8 mouse cellular contexts compared by ENCODE assay signal in genomic region chr8:86624915-86625314, GRCm38 (mm10). TPM values are rescaled to one million over a fixed set of nuclear protein-coding genes. Genes with fewer than 3 reads are reported as not detected.
DNase-seq lines count a peak whose midpoint lies in the region; ATAC-seq and TF ChIP-seq lines count a peak whose summit lies in the region.

No protein-coding gene starts in this region.

- peak overlapping the region; percentile 97 for H3K4me3 ChIP-seq in erythroblast, embryonic 14.5 days (replicated peaks)
- peak overlapping the region; percentile 98 for H3K4me3 ChIP-seq in G1E (ENCODE audit: low read depth, low read length)
- peak overlapping the region; percentile 97 for H3K4me3 ChIP-seq in heart, embryonic 13.5 days
- peak overlapping the region; percentile 87 for H3K4me3 ChIP-seq in limb, embryonic 10.5 days
- H3K4me3 ChIP-seq in neural tube, embryonic 15.5 days (replicated peaks): peak overlapping the region; percentile 68

- 39% methylated on average over 7 of the region's 7 CpGs for WGBS in heart, embryonic 13.5 days
- WGBS in limb, embryonic 10.5 days: 56% methylated on average over 7 of the region's 7 CpGs
- WGBS in neural tube, embryonic 15.5 days: 62% methylated on average over 7 of the region's 7 CpGs

- peaks cover 29% of the 10 kb centered on the region for H3K4me1 ChIP-seq in erythroblast, embryonic 14.5 days (ENCODE audit: control insufficient read depth)
- peaks cover 25% of the 10 kb centered on the region for H3K4me1 ChIP-seq in G1E (ENCODE audit: insufficient read depth, low read depth, low read length)
- H3K4me1 ChIP-seq in heart, embryonic 13.5 days: peaks cover 39% of the 10 kb centered on the region
- H3K4me1 ChIP-seq in limb, embryonic 10.5 days: peaks cover 8% of the 10 kb centered on the region
- peaks cover 23% of the 10 kb centered on the region for H3K4me1 ChIP-seq in neural tube, embryonic 15.5 days

- peak overlapping the region; percentile 92 for H3K9ac ChIP-seq in heart, embryonic 13.5 days
- peak overlapping the region; percentile 57 for H3K9ac ChIP-seq in neural tube, embryonic 15.5 days (replicated peaks)

- no peaks in the 10 kb centered on the region for H3K9me3 ChIP-seq in erythroblast, embryonic 14.5 days (ENCODE audit: control insufficient read depth, low read length)
- no peaks in the 10 kb centered on the region for H3K9me3 ChIP-seq in G1E (replicated peaks)
- no peaks in the 10 kb centered on the region for H3K9me3 ChIP-seq in heart, embryonic 13.5 days
- H3K9me3 ChIP-seq in limb, embryonic 10.5 days (replicated peaks): no peaks in the 10 kb centered on the region
- no peaks in the 10 kb centered on the region for H3K9me3 ChIP-seq in neural tube, embryonic 15.5 days (replicated peaks)

- H3K27me3 ChIP-seq in erythroblast, embryonic 14.5 days (ENCODE audit: control insufficient read depth): no peaks in the 10 kb centered on the region
- no peaks in the 10 kb centered on the region for H3K27me3 ChIP-seq in G1E (ENCODE audit: insufficient read depth, low read length)
- H3K27me3 ChIP-seq in heart, embryonic 13.5 days (replicated peaks): no peaks in the 10 kb centered on the region
- H3K27me3 ChIP-seq in limb, embryonic 10.5 days (ENCODE audit: low read depth, poor library complexity, severe bottlenecking): no peaks in the 10 kb centered on the region
- H3K27me3 ChIP-seq in neural tube, embryonic 15.5 days (replicated peaks): no peaks in the 10 kb centered on the region

- peak overlapping the region; percentile 90 for H3K4me2 ChIP-seq in heart, embryonic 13.5 days
- H3K4me2 ChIP-seq in neural tube, embryonic 15.5 days: peak overlapping the region; percentile 84

- no peak for TF ChIP-seq CTCF in G1E (IDR thresholded peaks at IDR 0.05; ENCODE audit: low read depth, low read length)

- DNase-seq in G1E (ENCODE audit: low spot score): no peak
- DNase-seq in limb, embryonic 10.5 days (ENCODE audit: low spot score): no peak
- DNase-seq in layer of hippocampus, adult 11-12 months (ENCODE audit: low spot score): no peak

- ATAC-seq in erythroblast, adult 5-6 weeks (replicated peaks; ENCODE audit: low FRiP score, poor library complexity, severe bottlenecking): no peak
- ATAC-seq in G1E (ENCODE audit: extremely low read depth, insufficient number of reproducible peaks, low FRiP score, poor library complexity, severe bottlenecking): no peak
- ATAC-seq in heart, embryonic 13.5 days (ENCODE audit: extremely low read depth, insufficient number of reproducible peaks, low FRiP score, low TSS enrichment): no peak
- ATAC-seq in neural tube, embryonic 15.5 days (ENCODE audit: low FRiP score): no peak
- no peak for ATAC-seq in erythroid progenitor cell, adult 5-6 weeks (replicated peaks; ENCODE audit: low FRiP score, poor library complexity, severe bottlenecking)

- H3K36me3 ChIP-seq in erythroblast, embryonic 14.5 days (ENCODE audit: control insufficient read depth): no peaks in the 10 kb centered on the region
- peaks cover 11% of the 10 kb centered on the region for H3K36me3 ChIP-seq in G1E (replicated peaks)
- H3K36me3 ChIP-seq in heart, embryonic 13.5 days: no peaks in the 10 kb centered on the region; the same call in 1 of the 2 replicates
- H3K36me3 ChIP-seq in limb, embryonic 10.5 days: no peaks in the 10 kb centered on the region
- H3K36me3 ChIP-seq in neural tube, embryonic 15.5 days: no peaks in the 10 kb centered on the region

- peak overlapping the region; percentile 90; the same call in 1 of the 2 replicates for H3K27ac ChIP-seq in heart, embryonic 13.5 days (replicated peaks)
- 0 out of 2 replicates have a peak overlapping the region, but pooled peaks have one; percentile 84 for H3K27ac ChIP-seq in limb, embryonic 10.5 days
- H3K27ac ChIP-seq in neural tube, embryonic 15.5 days (replicated peaks): no peak overlapping the region

RNA-seq across cellular contexts. Expression of gene Lonp2, which starts 1.1 kb away (rescaled TPM):
- 1.4 and 2.1 TPM in 2 replicates for polyA plus RNA-seq in erythroblast, embryonic 14.5 days (2012)
- 8.3 and 18.8 TPM in 2 replicates for total RNA-seq in erythroblast, adult 5-6 weeks (2015; ENCODE audit: low replicate concordance)
- total RNA-seq in erythroblast, adult 5-6 weeks (2017; ENCODE audit: low replicate concordance): 15.8 and 22.2 TPM in 2 replicates
- 41.9 and 42.5 TPM in 2 replicates for total RNA-seq in G1E (2014; fragmentation: Nextera tagmentation)
- total RNA-seq in G1E (2017): 70.5 and 73.4 TPM in 2 replicates
- polyA plus RNA-seq in G1E (2012): 45.9 and 47.8 TPM in 2 replicates
- 53.7 and 56.7 TPM in 2 replicates for polyA plus RNA-seq in heart, embryonic 13.5 days (2015; fragmentation: Nextera tagmentation; extraction: Ambion mirVana)
- polyA plus RNA-seq in limb, embryonic 10.5 days (2016; fragmentation: Nextera tagmentation; extraction: Ambion mirVana): 39.5 and 53.0 TPM in 2 replicates
- polyA plus RNA-seq in neural tube, embryonic 15.5 days (2015; fragmentation: Nextera tagmentation; extraction: Ambion mirVana): 89.7 and 93.6 TPM in 2 replicates
- total RNA-seq in erythroid progenitor cell, adult 5-6 weeks (2015; ENCODE audit: low replicate concordance): 16.9 and 31.9 TPM in 2 replicates
- total RNA-seq in erythroid progenitor cell, adult 5-6 weeks (2017; ENCODE audit: low replicate concordance): 13.4 and 20.5 TPM in 2 replicates

RNA-seq across cellular contexts. Expression of gene Abcc12, which starts 44.4 kb away (rescaled TPM):
- polyA plus RNA-seq in erythroblast, embryonic 14.5 days (2012): not detected in 2 replicates
- not detected in 2 replicates for total RNA-seq in erythroblast, adult 5-6 weeks (2015; ENCODE audit: low replicate concordance)
- total RNA-seq in erythroblast, adult 5-6 weeks (2017; ENCODE audit: low replicate concordance): not detected in 2 replicates
- not detected in 2 replicates for total RNA-seq in G1E (2014; fragmentation: Nextera tagmentation)
- total RNA-seq in G1E (2017): 0.05 TPM in 1 of 2 replicates, not detected in the other
- polyA plus RNA-seq in G1E (2012): 0.01 TPM in 1 of 2 replicates, not detected in the other
- polyA plus RNA-seq in heart, embryonic 13.5 days (2015; fragmentation: Nextera tagmentation; extraction: Ambion mirVana): not detected in 2 replicates
- 0.04 and 0.16 TPM in 2 replicates for polyA plus RNA-seq in limb, embryonic 10.5 days (2016; fragmentation: Nextera tagmentation; extraction: Ambion mirVana)
- polyA plus RNA-seq in neural tube, embryonic 15.5 days (2015; fragmentation: Nextera tagmentation; extraction: Ambion mirVana): 0.12 and 0.17 TPM in 2 replicates
- not detected in 2 replicates for total RNA-seq in erythroid progenitor cell, adult 5-6 weeks (2015; ENCODE audit: low replicate concordance)
- not detected in 2 replicates for total RNA-seq in erythroid progenitor cell, adult 5-6 weeks (2017; ENCODE audit: low replicate concordance)

Comparison
In these comparisons a context has a peak if more than half of its experiments do, and no peak if none do; other contexts are left out.
1. RNA of gene Lonp2, which starts 1.1 kb away (polyA plus RNA-seq): 89.7 to 93.6 TPM in neural tube, embryonic 15.5 days, 53.7 to 56.7 TPM in heart, embryonic 13.5 days, 39.5 to 53.0 TPM in limb, embryonic 10.5 days and 45.9 to 47.8 TPM in G1E; 1.4 to 2.1 TPM in erythroblast, embryonic 14.5 days; every median in the first group is over 10 times any median in the second.
2. Peak in every context shown above with its lines, with median percentiles within 50 percentile points of each other: H3K4me3 ChIP-seq.